Comparison of ENCODE assay signal across 8 mouse cellular contexts in the genomic region with DNA sequence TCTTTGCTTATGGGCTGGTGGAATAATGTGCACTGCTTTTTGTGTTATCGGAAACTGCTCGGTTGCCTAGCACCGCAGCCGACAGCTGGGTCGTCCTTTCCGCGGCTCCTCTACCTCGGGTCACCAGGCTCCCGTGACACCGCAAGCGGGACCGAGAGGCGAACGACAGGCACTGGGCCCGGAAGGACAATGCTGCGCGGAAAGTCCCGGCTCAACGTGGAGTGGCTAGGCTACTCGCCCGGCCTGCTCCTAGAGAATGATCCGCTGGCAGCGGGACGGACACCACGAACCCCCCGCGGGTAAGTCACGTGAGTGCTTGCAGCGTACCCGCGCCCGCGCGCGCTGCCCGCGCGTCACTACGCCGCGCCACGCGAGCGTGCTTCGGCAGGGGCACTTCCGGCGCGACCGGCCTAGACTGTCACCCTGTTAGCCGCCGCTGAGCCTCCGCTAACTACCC. TPM values are rescaled to one million over a fixed set of nuclear protein-coding genes. Genes with fewer than 3 reads are reported as not detected.
DNase-seq lines count a peak whose midpoint lies in the region; ATAC-seq and TF ChIP-seq lines count a peak whose summit lies in the region.

No protein-coding gene starts in this region.

- no peaks in the 10 kb centered on the region for H3K27me3 ChIP-seq in forebrain, embryonic 15.5 days

- H3K9ac ChIP-seq in forebrain, embryonic 15.5 days (replicated peaks) = peak overlapping the region; percentile 71

- H3K36me3 ChIP-seq in forebrain, embryonic 15.5 days = no peaks in the 10 kb centered on the region

- no peaks in the 10 kb centered on the region for H3K9me3 ChIP-seq in forebrain, embryonic 15.5 days

- H3K27ac ChIP-seq in forebrain, embryonic 15.5 days (replicated peaks) = peak overlapping the region; percentile 89

- intact Hi-C loops in heart, postnatal 25 days (cut with DNase I) = loop anchor here (5.0 kb wide), 1 partner anchor 131 kb away; no protein-coding TSS in a partner anchor

- peak overlapping the region; percentile 64 for H3K4me3 ChIP-seq in forebrain, embryonic 15.5 days
- H3K4me3 ChIP-seq in lung, adult 2 months (replicated peaks; ENCODE audit: extremely low read depth, low read depth, low read length) = peak overlapping the region; percentile 98

- ATAC-seq in forebrain, embryonic 15.5 days (replicated peaks) = peak; percentile 99
- ATAC-seq in neutrophil, adult 5-6 weeks (ENCODE audit: extremely low read depth, insufficient number of reproducible peaks, low FRiP score, poor library complexity, severe bottlenecking) = peak; percentile 73

- no peak for TF ChIP-seq CTCF in lung, adult 2 months (IDR thresholded peaks at IDR 0.05; ENCODE audit: insufficient read depth, low read length)

- peak; percentile 74; the same call in 1 of the 2 replicates for TF ChIP-seq POLR2A in lung, adult 2 months (IDR thresholded peaks at IDR 0.05; ENCODE audit: borderline replicate concordance, extremely low read depth, low read depth, low read length)

- 24% methylated on average over 52 of the region's 52 CpGs for WGBS in forebrain, embryonic 15.5 days
- WGBS in lung, adult 2 months = 24% methylated on average over 52 of the region's 52 CpGs

- peaks cover 10% of the 10 kb centered on the region for H3K4me1 ChIP-seq in forebrain, embryonic 15.5 days
- no peaks in the 10 kb centered on the region; the same call in 1 of the 2 replicates for H3K4me1 ChIP-seq in lung, adult 2 months (ENCODE audit: control insufficient read depth, insufficient read depth, low read length)

- peak; percentile 74 for DNase-seq in ES-CJ7 (ENCODE audit: low read depth, low spot score)
- peak; percentile 85 for DNase-seq in cerebellum, adult 11 months
- DNase-seq in heart, postnatal 25 days (ENCODE audit: low spot score) = peak; percentile 73
- DNase-seq in layer of hippocampus, adult 18-20 months (ENCODE audit: low spot score in 2 of 2) = peak; percentile 83 to 88
- peak; percentile 76 for DNase-seq in lung, adult 2 months
- peak; percentile 73 to 76 for DNase-seq in thymus, adult 18-20 months

- H3K4me2 ChIP-seq in forebrain, embryonic 15.5 days (replicated peaks) = peak overlapping the region; percentile 50

RNA-seq across cellular contexts. Expression of gene Vma21, which starts 0.7 kb away (rescaled TPM):
- 51.7 and 52.1 TPM in 2 replicates for polyA plus RNA-seq in forebrain, embryonic 15.5 days (2015; fragmentation: Nextera tagmentation; extraction: Ambion mirVana)
- 10 to 100 TPM; 19.1 to 19.4 TPM for total RNA-seq in heart, postnatal 25 days (2021)
- 10 to 100 TPM; 29.0 to 32.7 TPM for total RNA-seq in layer of hippocampus, adult 18-20 months (2021)
- polyA plus RNA-seq in lung, adult 2 months (2012; rRNA removed) = 2.3 and 3.8 TPM in 2 replicates
- total RNA-seq in neutrophil, adult 5-6 weeks (2017) = 3.4 and 4.1 TPM in 2 replicates

Comparison
In these comparisons a context has a peak if more than half of its experiments do, and no peak if none do; other contexts are left out.
1. Peak in every context shown above with its lines: DNase-seq, ATAC-seq, H3K4me3 ChIP-seq and H3K27ac ChIP-seq.